Mouse (Mus musculus) spleen, postnatal 10 days (tissue): ENCODE measurements around the gene Myrf.

Source experiments
- DNase-seq, 2 experiments: peaks; one replicate each; pipeline ENCODE4 v3.0.0; 2021 to 2022; ENCODE audit warnings: low spot score in 2 of 2

The Myrf gene

DNA sequence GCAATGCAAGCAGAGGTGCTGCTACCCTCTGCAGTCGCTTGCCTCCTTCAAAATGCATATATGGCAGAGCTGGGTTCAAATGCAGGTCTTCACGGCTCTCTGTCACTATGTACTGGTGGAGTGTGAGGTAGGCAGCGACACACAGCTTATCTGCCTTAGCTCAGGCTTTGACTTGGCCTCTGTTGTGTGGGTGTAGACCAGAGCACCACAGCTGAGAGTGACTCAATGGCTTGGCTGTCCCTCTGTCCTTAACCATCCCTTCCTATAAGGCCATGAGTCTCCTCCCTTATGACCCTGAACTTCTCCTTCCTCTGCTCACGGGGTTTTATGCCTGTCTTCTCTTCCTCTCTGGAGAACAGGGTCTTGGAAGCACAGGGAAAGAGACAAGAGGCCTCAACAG, 29.7 kb downstream of the Myrf start:
- no peak for DNase-seq

DNA sequence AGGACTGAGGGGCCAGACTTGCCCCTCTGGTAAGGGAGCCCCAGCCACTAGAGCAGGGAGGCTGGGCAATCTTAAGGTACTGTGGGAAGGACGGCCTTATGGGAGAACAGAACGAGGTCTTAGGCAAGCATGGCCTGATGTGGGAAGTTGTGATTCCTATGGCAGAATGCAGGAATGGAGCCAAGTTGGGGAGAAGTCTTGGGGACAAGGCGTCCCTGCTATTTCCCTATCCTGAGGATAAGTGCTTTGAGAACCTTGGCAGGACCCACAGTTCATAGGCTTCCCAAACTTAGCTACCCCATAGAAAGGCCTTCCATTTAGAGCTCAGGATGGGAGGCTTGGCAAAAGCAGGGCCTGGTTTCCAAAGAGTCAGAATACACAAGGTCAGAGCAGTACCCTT, 31.7 kb downstream of the Myrf start:
- DNase-seq, result no peak

DNA sequence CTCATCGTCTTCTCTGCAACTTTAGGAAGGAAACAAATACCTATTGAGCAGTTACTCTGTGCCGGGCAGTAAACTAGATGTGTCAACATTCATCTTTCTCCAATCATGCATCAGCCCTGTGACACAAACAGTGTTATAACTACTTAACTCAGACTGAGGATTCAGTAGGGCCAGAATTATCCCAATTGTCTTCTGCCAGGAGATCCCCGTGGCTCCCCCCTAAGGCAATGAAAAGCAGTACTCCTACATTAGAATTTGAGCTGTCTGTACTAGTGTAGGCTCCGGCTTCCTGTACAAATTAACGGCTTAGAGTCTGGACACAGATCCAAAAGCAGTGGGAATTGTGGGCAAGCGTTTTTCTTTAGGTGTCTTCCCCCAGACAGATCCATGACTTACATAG, 35.5 kb downstream of the Myrf start:
- no peak for DNase-seq

DNA sequence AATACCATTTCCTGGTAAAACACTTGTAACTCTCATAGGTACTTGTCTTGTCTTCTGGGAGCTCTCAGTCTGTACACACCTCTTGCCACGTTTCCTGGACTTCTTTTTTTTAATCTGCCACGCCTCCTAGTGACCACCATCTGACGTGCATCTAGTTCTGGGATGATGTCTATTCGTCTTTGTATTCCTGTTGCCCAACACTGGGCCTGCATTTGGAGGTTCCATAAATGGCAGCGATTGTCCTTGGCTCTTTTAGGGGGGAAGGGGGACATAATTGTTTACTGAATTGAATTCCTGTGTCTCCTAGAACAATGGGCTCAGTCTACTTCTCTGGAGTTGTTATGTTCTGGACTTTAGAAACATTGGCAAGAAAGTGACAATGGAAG, 35.9 kb downstream of the Myrf start:
- DNase-seq, result peak; percentile 34 to 62

DNA sequence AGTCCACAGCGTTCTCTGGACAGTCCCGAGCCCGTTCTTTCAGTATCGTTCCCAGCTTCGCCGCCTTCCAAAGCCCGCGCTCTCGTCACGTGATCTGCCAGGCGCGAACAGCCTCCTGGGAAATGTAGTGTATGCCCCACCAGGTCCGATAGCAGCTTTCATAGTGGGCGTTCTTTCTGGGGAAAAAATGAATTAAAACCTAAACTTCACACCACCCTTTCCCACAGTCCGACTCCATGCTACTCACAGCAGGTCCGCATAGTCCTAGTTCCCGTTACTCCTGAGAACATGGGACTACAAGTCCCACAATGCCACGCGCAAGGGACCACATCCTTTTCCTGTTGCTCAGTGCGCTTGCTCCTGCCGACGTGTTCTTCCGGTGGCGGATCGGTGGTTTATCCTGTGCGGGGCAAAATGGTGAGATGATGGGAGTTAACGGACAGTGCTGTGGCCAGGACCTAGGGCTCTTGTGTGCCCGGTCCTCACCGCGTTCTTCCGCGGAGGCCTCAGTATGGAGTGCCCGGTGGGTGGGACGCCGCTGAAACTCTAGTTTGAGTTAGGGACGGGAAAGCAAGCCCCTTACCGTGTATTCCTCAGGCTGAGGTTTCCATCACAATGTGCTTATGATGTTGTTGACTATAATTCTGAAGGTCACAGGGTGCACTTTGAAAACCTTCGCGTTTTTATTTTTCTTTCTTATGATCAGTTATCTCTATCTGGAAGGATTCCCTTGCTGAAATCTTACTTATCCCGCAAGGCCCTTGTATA, 36.5 kb downstream of the Myrf start, which contains the start of the genes Tmem258 and Fen1:
Gene Tmem258 (plus strand): TSS at position 167 of the 768 bp plus-strand sequence.
Gene Fen1 (minus strand): TSS at position 322 of the 768 bp plus-strand sequence.
- DNase-seq, result peak; percentile 94 to 97

DNA sequence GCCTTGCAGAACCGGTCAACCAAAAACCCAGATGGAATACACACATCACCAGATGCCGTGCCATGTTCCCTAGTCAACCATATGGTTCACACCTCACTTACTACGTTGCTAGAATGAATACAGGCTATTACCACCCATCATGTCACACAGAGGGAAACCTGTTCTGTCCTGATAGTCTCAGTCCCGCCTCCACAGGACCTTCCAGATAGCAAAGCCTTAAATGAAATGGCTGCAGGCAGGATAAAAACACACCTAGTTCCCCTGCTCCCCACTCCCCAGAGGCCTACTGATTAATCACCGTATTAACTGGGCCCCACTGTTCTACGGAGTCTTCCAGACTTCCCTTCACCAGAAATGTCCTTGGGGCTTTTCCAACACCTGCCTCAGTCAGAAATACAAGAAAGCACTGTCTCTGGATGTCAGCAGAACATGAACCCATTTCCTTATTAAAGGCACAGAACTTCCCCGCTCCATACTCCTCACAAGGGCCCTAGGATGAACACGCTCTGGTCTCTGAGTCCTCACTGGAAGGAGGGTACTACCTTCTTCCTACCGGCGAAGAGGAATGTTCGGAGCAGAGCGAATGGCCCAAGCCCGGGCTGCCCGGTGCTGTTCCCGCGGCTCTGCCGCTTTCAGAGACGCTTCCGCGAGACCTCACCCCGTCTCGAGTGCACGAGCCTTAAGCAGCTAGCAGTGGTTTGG, 37.3 kb downstream of the Myrf start:
- DNase-seq, result peak; percentile 53 to 68

DNA sequence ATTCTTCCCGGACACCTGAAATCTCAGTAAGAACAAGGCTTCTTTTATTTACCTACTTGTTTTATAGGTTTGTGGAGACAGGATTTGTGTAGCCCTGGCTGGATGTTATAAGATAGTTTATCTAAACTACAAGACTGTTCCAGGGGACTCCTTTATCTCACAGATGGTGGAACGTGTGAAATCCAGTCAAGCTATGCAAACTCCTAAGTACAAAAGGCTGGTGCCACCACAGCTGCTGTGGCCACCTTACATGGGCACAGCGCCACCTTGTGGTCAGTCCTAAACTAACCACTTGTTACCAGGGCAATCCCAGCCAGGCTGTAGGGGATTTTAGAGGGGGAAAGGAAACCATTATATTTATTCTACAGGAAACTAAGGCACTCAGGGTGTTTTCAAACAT, 41.8 kb downstream of the Myrf start:
- DNase-seq, result peak; percentile 73 to 91

DNA sequence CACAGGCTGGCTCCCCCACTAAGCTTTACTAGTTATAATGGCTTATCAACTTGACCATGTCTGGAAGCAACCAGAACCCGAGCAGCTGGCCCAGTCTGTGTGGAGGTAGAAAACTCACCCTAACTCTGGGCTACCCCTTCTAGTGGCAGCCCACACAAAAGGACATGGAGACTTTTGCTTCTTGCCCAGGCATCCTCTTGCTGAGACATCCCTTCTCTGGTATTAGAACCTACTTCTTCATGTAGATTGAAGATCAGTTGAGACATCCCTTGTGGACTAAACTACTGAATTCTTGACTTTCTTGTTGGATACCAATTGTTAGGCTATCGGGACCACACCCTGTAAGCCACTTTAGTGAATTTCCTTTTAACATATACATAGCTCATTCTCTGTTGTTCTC, 42.3 kb downstream of the Myrf start:
- no peak for DNase-seq

DNA sequence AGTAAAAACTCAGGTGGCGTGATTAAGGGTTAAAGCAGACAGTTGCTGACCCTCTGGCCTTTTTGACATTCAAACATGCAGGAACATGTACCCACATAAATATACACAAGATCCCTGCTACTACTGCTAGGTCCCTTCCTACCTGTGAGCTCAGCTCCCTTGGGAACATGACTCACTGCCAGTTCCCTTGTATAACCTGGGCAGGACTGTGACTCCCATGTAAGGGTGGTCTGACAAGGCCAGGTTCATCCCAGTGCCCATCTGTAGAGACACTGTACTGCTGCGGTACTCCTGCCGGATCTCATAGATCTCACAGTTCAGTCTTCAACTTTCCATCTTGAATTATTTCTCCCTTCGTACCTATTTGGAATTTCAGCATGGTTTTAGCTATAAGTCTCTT, 43.4 kb downstream of the Myrf start:
- no peak for DNase-seq

DNA sequence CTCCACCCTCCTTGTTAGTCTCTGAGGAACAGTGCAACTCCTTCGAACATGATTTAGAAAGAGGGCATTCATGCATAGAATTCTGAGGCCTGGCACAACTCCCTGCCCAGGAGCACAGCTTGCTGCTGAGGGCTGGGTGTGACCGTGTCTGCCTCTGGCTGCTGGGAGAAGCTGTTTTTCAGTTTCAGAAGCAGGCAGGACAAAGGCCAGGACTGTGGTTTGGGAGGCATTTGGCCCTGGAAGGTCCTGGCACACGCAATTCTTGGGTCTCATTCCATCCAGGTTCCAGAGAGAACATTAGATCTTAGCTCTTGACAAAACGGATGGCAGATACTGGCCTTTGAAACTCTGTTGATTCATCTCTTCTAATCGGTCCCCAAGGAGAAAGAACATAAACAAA, 45.3 kb downstream of the Myrf start:
- DNase-seq, result no peak

DNA sequence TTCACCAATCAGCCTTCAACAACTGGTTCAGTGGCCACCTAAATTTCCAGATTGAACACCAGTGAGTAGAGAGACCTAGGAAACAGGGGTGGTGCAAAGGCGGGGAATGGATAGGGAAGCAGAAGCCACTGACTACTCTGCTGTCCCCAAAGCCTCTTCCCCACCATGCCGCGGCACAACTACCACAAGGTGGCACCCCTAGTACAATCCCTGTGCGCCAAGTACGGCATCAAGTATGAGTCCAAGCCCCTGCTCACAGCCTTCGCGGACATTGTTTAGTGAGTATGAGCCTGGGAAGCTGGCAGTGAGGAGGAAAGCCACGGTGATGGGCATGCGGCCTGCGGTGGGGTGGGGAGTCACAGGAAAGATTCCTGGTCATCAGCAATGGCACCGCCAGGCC, 46.2 kb downstream of the Myrf start:
- no peak for DNase-seq

DNA sequence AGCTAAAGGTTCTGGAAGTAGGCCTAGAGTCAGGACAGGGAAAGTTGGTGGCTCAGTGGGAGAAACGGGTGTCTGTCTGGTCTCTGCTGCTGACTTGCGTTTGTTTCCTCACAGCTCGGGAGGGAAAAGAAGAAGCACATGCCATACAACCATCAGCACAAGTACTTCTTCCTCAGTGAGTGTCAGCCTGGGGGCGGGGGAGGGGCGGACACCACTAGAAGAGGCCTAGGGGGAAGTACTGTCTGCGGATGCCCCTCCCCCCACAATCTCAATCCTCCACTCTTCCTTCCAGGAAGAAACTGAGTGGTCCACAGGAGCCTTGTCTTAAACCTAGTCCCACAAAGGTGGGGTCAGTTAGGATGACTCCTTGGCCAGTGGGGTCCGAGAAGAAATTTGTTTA, 49.2 kb downstream of the Myrf start:
- peak in 1 of 2 experiments; percentile 56 for DNase-seq

DNA sequence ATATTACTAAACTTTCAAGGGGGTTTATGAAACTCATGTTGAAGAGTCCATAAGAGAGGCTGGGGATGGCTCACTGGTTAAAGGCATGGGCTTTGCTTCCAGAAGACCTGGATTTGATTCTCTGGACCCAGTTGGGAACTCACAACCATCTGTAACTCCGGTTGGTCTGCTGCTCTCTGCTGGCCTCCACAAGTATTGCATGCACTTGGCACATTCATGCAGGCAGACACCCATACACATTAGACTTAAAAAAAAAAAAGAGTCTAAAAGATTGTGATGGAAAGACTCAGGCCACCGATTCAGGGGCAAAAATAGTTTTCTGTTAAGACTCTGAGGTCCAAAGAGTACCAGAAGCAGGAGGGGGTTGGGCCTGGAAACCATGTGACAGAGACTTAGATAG, 49.8 kb downstream of the Myrf start:
- peak; percentile 72 to 86 for DNase-seq

DNA sequence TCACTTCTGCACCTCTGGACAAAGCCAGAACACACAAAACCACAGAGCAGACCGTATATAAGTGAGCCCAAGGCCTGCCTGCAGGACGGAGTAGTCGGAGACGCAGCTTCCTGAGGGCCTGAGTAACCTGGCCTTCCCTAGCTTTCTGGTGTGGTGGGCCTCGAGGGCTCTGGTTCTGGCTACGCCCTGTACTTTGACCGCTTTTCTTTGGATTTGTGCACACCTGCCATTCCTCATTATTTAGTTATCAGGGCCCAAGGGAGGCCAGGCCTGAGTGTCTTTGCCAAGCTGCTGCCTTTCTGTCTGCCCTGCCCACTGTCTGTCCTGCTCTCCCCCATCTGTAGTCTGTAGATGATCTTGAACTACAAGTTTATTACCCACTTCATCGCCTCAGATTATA, 50.6 kb downstream of the Myrf start:
- DNase-seq, result no peak

DNA sequence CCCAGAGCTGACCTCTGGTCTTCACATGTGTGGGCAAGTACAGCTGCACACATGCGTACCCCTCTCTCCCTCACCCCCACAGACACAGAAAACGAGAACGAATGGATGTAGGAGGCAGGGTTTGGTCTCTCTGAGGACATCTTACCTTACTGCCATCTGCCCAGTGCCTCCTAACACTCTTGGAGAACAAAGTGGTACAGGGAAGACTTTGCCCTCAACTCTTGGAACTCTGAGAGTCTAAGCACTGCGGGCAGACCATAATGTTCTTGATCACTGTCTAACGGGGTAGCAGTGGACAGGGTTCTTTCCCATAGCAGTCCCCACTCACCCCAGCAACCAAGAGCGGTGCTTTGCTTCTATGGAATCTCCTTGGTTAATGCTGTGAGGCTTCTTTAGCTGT, 51.5 kb downstream of the Myrf start:
- DNase-seq, result no peak

DNA sequence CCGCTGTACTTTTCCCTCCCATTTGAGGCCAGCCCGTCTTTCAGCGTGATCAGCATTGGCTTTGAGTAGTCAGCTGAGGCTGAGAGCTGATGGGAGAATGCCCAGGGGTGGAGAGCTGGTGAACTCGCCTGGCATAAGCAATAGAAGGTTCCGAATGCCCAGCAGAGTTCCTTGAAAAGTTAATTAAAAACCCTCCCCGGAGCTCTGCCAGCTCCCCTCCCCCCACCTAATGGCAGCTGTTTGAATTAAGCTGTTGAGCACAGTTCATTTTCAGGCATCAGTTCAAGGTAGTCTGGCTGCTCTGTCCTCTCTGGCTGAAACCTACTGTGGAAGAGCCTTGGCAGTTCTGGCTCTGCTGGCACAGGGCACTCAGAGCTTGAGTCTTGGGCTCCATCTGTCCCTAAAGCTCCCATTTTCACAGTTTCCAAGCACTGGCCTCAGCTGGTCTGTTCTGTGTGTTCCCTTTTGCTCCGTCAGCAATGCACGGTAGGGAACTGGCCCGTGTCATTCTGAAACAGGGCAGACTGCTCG, 52.2 kb downstream of the Myrf start:
- DNase-seq, result no peak

DNA sequence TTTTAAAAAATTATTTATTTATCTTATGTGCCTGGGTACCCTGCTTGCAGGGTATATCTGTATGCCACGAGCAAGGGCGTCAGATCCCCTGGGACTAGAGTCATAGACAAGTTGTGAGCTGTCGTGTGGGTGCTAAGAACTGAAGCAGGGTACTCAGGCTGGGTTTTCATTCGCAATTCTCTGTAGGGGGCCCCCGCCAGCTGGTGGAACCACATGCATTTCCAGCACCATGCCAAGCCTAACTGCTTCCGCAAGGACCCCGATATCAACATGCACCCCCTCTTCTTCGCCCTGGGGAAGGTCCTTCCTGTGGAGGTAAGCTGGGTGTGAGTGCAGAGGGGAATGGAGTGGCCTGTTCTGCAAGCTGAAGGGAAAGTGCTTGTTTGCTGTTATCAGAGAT, 54.0 kb downstream of the Myrf start:
- DNase-seq, result no peak

DNA sequence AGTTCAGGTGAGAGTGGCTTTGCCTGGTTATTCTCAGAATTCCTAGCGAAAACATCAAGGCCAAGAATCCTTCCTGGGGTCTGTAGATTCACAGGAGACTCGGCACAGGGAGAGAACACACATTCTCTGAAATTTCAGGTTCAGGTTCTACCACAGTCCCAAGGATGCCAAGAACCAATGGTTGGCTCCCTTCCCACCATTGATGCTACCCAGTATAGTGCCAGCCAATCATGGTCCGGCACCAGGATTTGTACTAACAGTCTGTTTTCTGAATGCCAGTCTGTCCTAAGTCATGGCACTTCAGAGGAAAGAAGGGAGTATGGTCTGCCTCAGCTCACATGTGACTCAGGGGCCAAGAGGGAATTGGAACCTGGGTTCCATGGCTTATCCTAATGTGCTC, 54.7 kb downstream of the Myrf start:
- DNase-seq, result no peak

DNA sequence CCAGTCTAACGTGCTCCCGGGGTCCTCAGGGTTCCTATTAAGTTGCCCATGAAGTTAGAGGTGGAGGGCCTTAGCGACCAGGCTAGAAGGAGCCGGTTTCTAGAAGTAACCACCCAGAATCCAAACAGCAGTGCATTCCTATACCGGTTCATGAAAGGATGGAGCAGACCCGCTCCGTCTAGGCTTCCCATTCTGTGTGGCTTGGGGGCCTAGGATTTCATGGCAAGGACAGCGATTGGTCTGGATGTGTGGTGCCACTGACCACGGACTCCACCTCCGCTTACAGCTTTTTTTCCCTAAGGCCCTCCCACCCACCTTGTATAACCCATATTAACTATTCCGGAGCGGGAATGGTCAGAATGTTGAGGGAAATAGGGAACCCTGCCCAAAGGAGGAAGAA, 56.5 kb downstream of the Myrf start:
- DNase-seq, result no peak

DNA sequence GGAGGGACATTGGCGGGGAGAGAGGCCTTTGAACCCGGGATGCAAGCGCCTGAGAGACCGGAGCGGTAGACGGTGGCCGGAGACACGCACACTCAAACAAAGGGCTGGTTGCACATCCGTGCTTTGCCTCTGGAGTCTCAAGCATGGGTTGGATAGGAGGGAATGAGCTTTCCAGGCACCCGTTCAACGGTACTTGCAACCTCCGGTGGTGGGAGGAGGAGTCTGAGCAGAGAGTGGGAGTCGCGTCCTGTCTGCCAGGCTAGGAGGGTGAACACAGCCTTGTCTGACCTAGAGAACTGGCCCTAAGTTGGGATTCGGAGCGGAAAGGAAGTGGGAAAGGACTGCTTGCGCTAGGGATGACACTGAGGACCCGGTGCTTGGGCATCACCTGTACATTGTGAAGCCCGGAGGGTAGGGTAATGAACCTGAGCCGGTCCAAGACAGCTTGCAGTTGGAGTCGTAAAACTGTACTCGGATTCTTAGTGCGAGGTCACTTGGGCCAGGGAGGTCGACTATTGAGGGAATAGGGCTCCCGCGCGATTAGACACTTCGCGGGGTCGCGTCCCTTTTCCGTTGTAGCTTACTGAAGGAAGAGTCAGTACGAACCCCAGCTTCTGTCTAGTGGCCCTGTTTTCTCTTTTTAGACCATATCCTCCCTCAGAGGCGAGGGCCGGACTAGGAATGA, 57.1 kb downstream of the Myrf start:
- peak in 1 of 2 experiments; percentile 72 for DNase-seq

DNA sequence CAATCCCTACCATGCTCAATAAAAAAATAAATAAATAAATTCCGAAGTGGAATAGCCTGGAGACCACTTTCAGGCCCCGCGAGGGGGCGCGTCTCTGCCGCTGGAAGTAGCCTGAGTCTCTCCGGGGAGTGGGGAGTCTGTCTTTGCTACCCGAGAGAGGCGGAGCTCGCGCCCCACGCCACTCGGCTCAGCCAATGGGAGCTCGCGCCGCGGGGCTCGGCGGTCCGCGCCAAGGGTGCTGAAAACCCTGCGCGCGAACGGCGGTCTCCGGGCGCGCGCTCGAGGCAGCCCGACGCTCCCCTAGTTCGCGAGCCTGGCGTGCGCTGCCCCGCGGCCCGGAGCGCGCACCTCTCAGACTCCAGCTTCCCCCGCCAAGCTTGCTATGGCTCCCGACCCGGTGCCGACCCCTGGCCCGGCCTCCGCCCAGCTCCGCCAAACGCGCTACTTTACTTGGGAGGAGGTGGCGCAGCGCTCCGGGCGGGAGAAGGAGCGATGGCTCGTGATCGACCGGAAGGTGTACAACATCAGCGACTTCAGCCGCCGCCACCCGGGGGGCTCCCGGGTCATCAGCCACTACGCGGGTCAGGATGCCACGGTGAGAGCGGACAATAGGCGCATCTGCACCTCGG, 57.8 kb downstream of the Myrf start, which contains the start of gene Fads1:
Gene Fads1 (plus strand): TSS at position 219 of the 629 bp plus-strand sequence.
- DNase-seq, result peak; percentile 82 to 91

DNA sequence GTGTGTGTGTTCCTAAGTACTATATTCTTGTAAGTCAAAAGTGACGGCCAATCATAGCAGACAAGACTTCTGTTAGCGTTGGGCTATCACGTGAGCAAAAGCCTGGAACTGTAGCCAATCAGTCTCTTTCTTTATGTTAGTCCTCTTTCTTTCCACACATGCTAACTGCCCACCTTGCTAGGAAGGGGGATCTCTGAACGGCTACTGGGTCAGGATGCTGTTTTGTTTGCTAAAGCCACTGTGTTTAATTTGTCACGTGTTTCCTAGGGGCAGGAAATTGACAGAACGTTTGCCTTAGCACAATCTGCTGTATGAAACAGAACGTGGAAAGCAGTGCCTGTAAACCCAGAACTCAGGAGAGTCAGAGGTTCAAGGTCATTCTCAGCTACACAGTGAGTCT, 58.4 kb downstream of the Myrf start:
- DNase-seq, result no peak
